Mouse (Mus musculus): Measurements from ENCODE around the gene Prkar1b. TPM values are rescaled to one million over a fixed set of nuclear protein-coding genes. Genes with fewer than 3 reads are reported as not detected.

Gene Prkar1b
- polyA plus RNA-seq, 1 experiment, result 1.4 TPM

DNA sequence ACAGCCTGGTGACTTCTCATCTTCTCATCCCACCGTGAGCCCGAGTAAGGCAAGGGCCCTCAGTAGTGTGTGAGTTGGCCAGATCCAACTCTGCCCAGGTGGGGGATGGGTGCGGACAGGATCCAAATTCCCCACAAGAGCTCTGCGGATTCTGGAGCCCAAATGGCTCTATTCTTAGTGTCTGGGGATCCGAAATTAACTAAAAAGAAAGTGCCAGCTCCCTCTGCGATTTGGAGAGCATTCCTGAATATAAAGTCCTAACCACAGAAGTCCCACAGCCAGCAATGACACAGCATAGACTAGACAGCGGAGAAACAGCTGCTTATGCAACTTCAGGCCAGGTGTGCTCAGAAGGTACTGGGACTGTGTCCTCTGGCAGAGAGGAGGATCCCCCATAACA lies 100.4 kb downstream of the Prkar1b start:
- Histone ChIP-seq H3K4me1 (peaks cover 12% of the 10 kb centered on the region), H3K4me3 (replicated peaks) (no peak overlapping the region), H3K9me3 (0 out of 2 replicates have a peak, but pooled peaks cover 4% of the 10 kb centered on the region), H3K27me3 (replicated peaks) (peaks cover 86% of the 10 kb centered on the region), H3K36me3 (replicated peaks; ENCODE audit: low read length) (no peaks in the 10 kb centered on the region)
- TF ChIP-seq FLI1 (IDR thresholded peaks at IDR 0.05; ENCODE audit: low read length) (no peak), GATA1 (IDR thresholded peaks at IDR 0.05; ENCODE audit: borderline replicate concordance, low read length) (no peak)

DNA sequence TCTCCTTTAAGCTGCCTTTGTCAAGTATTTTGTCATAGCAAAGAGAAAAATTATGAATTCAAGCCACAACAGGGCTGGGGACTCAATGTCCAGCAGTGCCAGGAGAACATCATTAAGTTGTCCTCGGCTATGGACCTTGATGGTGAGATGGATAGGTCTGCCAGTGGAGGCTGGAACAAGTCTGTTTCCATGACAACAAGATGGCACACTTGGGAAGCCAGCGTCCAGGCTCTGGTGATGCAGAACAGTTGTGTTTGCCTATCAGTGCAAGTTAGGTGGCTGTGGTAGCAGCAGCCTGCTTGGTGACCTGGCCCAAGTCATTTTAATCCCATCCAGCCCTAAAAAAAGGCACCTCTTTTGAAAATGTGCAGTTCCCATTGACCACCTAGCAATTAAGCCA lies 102.6 kb downstream of the Prkar1b start:
- Histone ChIP-seq H3K27me3 (replicated peaks) (peaks cover 92% of the 10 kb centered on the region), H3K4me3 (replicated peaks) (no peak overlapping the region), H3K4me1 (peaks cover 13% of the 10 kb centered on the region), H3K36me3 (replicated peaks; ENCODE audit: low read length) (no peaks in the 10 kb centered on the region), H3K9me3 (0 out of 2 replicates have a peak, but pooled peaks cover 4% of the 10 kb centered on the region)
- TF ChIP-seq GATA1 (IDR thresholded peaks at IDR 0.05; ENCODE audit: borderline replicate concordance, low read length) (no peak), FLI1 (IDR thresholded peaks at IDR 0.05; ENCODE audit: low read length) (no peak)

DNA sequence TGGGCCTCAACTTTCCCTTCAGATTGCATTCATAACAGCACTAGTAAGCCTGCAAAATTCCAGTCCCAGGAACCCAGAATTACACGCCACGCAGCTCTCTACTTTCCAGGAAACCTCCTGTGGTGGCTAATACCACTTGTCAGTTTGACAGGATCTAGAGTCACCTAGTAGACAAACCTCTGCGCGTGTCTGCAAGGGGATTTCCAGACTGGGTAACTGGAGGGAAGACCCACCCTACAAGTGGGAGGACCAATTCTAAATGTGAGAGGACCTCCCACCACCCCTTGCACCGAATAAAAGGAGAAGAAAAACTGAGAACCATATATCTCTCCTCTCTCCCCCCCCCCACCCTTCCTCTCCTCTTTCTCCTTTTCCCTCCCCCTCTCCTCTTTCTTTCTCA lies 103.2 kb downstream of the Prkar1b start:
- H3K9me3 ChIP-seq, result 0 out of 2 replicates have a peak, but pooled peaks cover 4% of the 10 kb centered on the region

DNA sequence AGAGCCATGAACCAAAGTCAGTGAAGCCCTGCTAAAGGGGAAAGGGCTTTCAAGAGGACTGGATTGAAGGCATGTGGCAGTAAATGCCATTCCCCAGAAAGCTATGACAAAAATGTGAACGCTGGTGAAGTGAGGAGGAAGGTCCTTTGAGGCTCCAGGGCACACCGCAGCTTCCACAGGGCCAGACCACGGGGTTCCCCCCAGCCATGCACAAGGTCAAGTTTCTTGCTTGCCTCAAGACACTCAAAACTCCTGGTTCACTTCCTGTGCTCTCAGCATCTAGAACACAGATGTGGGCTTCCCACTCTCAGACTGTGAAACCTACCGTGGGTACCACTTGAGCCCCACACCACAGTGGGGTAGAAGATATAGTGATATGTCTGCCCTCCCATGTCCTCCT lies 106.3 kb downstream of the Prkar1b start:
- H3K4me1 ChIP-seq, result peaks cover 7% of the 10 kb centered on the region; the same call in 1 of the 2 replicates
- no peaks in the 10 kb centered on the region for H3K36me3 ChIP-seq (replicated peaks; ENCODE audit: low read length)
- peaks cover 80% of the 10 kb centered on the region for H3K27me3 ChIP-seq (replicated peaks)

More for the DNA sequence above, 103.2 kb downstream of the Prkar1b start:
- H3K4me3 ChIP-seq (replicated peaks), result no peak overlapping the region
- peaks cover 13% of the 10 kb centered on the region for H3K4me1 ChIP-seq
- peaks cover 92% of the 10 kb centered on the region for H3K27me3 ChIP-seq (replicated peaks)
- no peak for TF ChIP-seq GATA1 (IDR thresholded peaks at IDR 0.05; ENCODE audit: borderline replicate concordance, low read length)
- no peak for TF ChIP-seq FLI1 (IDR thresholded peaks at IDR 0.05; ENCODE audit: low read length)
- no peaks in the 10 kb centered on the region for H3K36me3 ChIP-seq (replicated peaks; ENCODE audit: low read length)

DNA sequence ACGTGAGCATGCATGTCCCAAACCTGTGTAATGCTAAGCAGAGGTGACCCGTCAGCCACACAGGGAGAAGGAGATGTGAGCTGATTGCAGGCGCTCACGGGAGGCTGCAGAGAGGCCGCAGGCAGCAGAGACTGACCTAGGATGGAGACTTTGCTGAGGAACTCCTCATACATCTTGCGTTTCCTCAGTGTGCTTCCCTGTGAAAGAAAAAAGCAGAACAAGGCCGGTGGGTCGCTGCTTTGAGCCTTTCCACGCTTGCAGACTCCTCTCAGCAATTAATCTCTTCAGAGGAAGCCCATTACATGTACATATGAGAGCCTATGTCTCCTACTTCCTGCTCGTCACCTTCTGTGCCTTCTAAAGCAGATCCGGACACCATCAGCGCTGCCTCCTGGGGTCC lies 107.5 kb downstream of the Prkar1b start:
- peaks cover 7% of the 10 kb centered on the region; the same call in 1 of the 2 replicates for H3K4me1 ChIP-seq
- peaks cover 71% of the 10 kb centered on the region for H3K27me3 ChIP-seq (replicated peaks)
- no peak for TF ChIP-seq FLI1 (IDR thresholded peaks at IDR 0.05; ENCODE audit: low read length)
- TF ChIP-seq GATA1 (IDR thresholded peaks at IDR 0.05; ENCODE audit: borderline replicate concordance, low read length), result no peak
- no peaks in the 10 kb centered on the region for H3K9me3 ChIP-seq
- H3K36me3 ChIP-seq (replicated peaks; ENCODE audit: low read length), result no peaks in the 10 kb centered on the region
- H3K4me3 ChIP-seq (replicated peaks), result no peak overlapping the region

More for the DNA sequence above, 106.3 kb downstream of the Prkar1b start:
- Histone ChIP-seq H3K9me3 (no peaks in the 10 kb centered on the region), H3K4me3 (replicated peaks) (no peak overlapping the region)
- TF ChIP-seq FLI1 (IDR thresholded peaks at IDR 0.05; ENCODE audit: low read length) (no peak), GATA1 (IDR thresholded peaks at IDR 0.05; ENCODE audit: borderline replicate concordance, low read length) (no peak)

DNA sequence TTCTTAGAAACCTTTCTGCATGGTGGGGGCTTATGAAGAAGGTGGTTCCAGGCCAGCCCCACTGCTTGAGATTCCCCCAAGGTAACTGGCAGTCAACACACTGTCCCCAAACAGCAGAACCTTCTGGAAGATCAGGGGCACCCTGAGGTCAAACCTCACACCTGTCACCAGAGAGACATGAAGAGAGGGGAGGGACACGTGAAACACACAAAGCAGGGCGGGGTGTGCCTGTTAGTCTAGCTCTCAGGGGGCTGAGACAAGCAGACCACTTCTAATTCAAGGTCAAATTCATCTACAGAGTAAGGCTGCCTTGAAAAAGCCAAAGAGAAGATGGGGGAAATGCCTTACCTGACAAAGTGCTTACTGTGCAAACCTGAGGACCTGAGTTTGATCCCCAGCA lies 114.6 kb downstream of the Prkar1b start:
- no peaks in the 10 kb centered on the region for H3K36me3 ChIP-seq (replicated peaks; ENCODE audit: low read length)
- H3K27me3 ChIP-seq (replicated peaks), result peaks cover 74% of the 10 kb centered on the region
- H3K9me3 ChIP-seq, result no peaks in the 10 kb centered on the region
- TF ChIP-seq FLI1 (IDR thresholded peaks at IDR 0.05; ENCODE audit: low read length), result no peak
- no peak for TF ChIP-seq GATA1 (IDR thresholded peaks at IDR 0.05; ENCODE audit: borderline replicate concordance, low read length)
- no peak overlapping the region for H3K4me3 ChIP-seq (replicated peaks)
- peaks cover 4% of the 10 kb centered on the region; the same call in 1 of the 2 replicates for H3K4me1 ChIP-seq

DNA sequence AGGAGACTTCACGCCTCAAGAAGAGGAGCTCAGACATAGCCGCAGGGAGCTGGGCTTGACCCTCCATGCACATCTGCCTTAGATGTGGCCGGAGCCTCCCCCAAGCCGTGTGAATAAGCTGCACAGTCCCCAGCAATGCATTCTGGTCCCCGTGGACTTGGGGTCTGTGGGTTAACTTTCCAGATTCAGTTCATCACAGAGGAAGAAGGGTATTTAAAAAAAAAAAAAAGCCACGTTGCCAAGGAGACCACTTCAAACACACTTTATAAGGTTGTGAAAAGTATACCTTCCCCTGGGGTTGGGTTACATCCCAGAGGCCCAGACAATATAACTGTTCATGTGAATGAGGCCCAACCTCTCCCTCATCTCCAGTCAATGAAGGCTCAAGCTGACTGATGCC lies 115.1 kb downstream of the Prkar1b start:
- peaks cover 74% of the 10 kb centered on the region for H3K27me3 ChIP-seq (replicated peaks)
- H3K36me3 ChIP-seq (replicated peaks; ENCODE audit: low read length), result no peaks in the 10 kb centered on the region
- TF ChIP-seq GATA1 (IDR thresholded peaks at IDR 0.05; ENCODE audit: borderline replicate concordance, low read length), result no peak
- TF ChIP-seq FLI1 (IDR thresholded peaks at IDR 0.05; ENCODE audit: low read length), result no peak
- peaks cover 5% of the 10 kb centered on the region; the same call in 1 of the 2 replicates for H3K4me1 ChIP-seq
- H3K9me3 ChIP-seq, result no peaks in the 10 kb centered on the region
- H3K4me3 ChIP-seq (replicated peaks), result no peak overlapping the region

DNA sequence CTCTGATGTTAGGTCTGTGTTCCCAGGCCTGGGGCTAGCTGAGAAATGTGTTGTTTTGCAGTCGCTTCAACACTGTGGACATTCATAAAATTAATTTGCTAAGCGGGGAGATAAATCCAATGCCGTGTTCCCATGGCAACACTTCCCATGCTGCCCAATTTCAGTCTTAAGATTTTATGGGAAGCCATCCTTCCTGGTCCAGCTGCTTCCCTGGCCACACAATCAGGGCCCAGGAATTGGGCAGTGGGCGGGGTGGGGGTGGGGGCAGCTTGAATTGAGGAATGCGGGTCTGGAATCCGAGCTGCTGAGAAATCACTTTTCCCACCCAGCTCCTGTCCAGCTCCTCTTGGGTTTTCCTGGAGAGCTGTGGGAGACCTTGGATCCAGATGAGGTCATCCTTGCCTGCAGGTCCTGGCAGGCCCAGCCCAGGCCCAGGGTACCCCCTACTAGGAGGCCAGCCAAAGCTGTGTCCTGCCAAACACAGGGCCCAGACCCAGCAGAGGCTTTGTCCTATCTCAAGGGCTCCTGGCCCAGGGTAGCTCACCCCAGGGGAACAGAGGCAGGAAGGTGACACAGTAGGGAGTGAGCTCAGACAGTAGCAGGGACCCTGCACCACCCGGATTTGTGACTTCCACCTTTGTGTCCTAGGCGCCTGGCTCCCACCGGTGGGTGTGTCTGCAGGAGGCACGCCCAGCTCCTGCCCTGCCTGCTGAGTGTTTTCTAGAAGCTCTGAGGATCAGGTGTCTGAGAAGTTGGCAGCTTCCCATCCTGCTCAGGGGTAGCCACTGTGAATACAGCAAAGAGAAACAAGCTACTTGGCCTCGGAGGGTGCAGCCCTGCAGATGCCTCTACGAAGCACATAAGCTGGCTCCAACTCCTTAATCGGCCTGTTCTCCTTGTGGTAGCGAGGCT lies 116.1 kb downstream of the Prkar1b start:
- Histone ChIP-seq H3K4me1 (peaks cover 5% of the 10 kb centered on the region; the same call in 1 of the 2 replicates), H3K36me3 (replicated peaks; ENCODE audit: low read length) (no peaks in the 10 kb centered on the region), H3K27me3 (replicated peaks) (peaks cover 76% of the 10 kb centered on the region), H3K4me3 (replicated peaks) (no peak overlapping the region), H3K9me3 (no peaks in the 10 kb centered on the region)
- TF ChIP-seq FLI1 (IDR thresholded peaks at IDR 0.05; ENCODE audit: low read length), result no peak
- TF ChIP-seq GATA1 (IDR thresholded peaks at IDR 0.05; ENCODE audit: borderline replicate concordance, low read length), result no peak

DNA sequence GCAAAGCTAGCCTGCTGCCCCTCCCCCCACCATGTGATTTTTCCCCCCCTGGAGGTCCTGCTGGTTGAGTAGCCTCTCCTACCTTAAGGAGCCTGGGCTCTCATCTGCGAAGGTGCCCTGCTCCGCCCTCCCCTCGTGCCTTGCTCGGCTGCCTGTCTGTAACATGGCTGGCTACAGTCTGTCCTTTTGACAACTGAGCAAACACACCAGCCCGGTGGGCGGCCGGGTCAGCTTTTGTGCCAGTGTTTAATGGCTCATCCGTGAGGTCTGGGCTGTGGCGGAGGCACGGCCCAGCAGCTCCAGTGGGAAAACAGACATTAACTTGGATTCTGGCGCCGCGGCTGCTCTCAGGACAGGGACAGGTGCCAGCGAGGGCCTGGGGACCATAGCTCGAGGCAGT lies 122.2 kb downstream of the Prkar1b start:
- TF ChIP-seq FLI1 (IDR thresholded peaks at IDR 0.05; ENCODE audit: low read length), result no peak
- TF ChIP-seq GATA1 (IDR thresholded peaks at IDR 0.05; ENCODE audit: borderline replicate concordance, low read length), result no peak
- H3K4me1 ChIP-seq, result peaks cover 15% of the 10 kb centered on the region; the same call in 1 of the 2 replicates
- no peaks in the 10 kb centered on the region for H3K36me3 ChIP-seq (replicated peaks; ENCODE audit: low read length)
- peaks cover 75% of the 10 kb centered on the region for H3K27me3 ChIP-seq (replicated peaks)
- no peak overlapping the region for H3K4me3 ChIP-seq (replicated peaks)
- no peaks in the 10 kb centered on the region for H3K9me3 ChIP-seq
